Mouse (Mus musculus) left cerebral cortex, adult 8-10 months (tissue): ENCODE results near the gene Slc1a2. TPM values are rescaled to one million over a fixed set of nuclear protein-coding genes. Genes with fewer than 3 reads are reported as not detected.
A peak's percentile ranks its signal among the peaks of the same experiment; 100 is the strongest.

Experiments used
- DNase-seq, 2 experiments: peaks; one replicate each; pipeline ENCODE4 v3.0.0; 2022; ENCODE audit warnings: low spot score in 2 of 2
- total RNA-seq, 4 experiments: library from RNA; stranded (reverse); gene quantifications; 2 replicates each; pipeline ENCODE4 v1.2.4; 2022

Gene Slc1a2
- total RNA-seq, 4 experiments from 2014 or later: 1,516 to 1,784 (median 1,611) TPM

DNA sequence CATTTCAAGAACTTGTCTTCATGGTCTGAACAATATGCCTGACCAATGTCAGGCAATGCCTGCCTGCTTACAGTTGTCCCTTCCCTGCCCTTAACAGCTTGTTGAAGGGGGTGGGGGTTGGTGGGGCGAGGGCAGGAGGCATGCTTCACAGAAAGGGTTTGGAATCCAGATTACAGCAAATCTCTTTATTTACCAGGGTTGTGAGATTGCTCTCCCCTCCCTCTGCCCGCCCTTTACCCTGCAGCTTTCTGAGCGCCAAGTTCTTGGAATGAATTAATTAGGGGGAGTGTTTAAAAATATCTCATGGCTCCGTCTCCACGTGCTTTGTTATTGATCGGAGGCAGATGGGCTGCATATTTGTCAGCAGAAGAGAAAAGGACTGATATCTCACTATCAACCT, 4.9 kb downstream of the Slc1a2 start:
- no peak for DNase-seq

DNA sequence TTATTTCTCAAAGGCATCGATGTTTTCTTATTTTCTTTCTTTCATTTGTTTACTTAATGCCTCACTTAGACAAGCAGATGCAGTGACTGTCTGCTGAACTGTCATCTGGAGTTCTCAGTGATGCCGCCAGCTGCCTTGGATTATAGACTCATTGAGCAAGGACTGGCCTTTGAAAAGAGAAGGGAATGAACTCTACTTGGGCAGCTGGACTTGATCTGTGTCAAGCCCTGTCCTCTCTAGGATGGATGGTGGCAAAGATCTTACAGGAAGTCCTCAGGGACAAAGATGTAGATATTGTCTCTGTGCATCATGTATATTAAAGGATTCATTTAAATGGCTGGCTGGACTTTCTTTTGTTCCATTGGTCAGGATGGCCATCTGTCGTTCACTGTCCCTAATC, 5.4 kb downstream of the Slc1a2 start:
- DNase-seq: no peak

DNA sequence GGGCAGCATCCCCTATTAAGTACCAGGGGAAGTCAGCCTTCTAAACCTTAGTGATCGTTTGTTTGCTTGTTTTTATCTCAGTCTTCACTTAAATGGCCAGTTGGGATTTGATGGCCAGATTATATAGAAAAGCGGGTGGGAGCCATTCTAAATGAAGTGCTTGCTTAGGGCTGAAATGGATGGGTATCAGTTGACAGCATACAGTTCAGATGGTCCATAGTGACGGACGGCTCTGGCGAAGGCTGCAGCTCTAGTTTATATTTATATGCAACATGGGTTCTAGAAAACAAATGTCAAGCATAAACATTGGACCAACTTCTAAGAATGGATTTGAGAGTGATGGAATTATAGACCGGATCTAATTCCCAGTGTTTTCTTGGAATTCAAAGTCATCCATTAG, 9.5 kb downstream of the Slc1a2 start:
- no peak for DNase-seq

DNA sequence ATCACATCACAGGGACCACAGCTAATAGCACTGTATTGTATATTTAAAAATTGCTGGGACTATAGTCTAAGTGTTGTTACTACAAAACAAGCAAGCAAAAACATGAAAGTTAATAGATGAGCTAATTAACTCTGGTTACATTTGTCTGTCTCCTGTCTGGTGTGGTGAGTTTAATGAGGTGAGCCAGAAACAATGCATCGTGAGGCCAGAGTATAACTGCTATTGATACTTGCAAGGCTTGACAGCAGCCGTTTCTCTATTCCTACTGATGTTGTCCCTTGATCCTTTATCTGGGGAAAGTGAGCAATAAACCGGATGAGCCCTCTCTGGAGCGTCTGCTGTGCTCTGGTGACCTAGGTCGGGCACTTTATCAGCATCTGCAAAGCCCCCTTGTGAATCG, 11.1 kb downstream of the Slc1a2 start:
- no peak for DNase-seq

DNA sequence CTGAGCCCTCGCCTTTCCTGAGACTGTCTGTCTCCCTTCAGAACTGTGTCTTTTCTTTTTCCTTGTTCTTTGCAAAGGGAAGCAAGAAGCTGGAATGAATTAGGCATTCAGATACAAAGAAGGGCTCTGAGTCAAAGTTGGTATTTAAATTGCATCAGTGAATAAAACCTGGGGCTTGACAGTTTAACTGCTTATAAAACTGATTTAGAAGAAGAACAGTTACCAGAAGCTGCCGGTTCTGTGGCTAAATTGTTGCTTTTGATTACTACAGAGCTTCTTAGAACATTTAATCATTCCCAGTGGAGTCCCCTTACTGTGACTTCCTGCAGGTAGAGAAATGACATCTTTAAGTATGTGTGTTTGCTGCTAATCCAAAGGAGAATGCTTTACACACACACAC, 16.1 kb downstream of the Slc1a2 start:
- DNase-seq: no peak

DNA sequence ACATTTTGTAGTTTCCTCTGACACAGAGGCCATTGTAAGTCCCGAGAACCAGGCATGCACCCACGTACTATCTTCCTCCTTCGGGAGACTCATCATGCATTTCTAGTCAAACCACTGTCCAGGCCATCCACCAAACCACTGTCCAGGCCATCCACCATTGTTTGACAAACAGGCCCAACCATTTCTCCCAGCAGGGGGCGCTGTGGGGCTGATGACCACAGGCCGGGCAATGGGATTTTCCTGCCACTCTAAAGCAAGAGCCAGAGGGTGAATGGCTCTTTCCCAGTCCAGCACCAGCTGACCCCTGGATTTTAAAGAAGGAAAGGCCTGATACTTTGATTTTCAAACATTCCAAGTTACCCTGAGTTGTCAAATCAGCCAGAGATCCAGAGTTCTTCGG, 16.8 kb downstream of the Slc1a2 start:
- peak in 1 of 2 experiments; percentile 74 for DNase-seq

DNA sequence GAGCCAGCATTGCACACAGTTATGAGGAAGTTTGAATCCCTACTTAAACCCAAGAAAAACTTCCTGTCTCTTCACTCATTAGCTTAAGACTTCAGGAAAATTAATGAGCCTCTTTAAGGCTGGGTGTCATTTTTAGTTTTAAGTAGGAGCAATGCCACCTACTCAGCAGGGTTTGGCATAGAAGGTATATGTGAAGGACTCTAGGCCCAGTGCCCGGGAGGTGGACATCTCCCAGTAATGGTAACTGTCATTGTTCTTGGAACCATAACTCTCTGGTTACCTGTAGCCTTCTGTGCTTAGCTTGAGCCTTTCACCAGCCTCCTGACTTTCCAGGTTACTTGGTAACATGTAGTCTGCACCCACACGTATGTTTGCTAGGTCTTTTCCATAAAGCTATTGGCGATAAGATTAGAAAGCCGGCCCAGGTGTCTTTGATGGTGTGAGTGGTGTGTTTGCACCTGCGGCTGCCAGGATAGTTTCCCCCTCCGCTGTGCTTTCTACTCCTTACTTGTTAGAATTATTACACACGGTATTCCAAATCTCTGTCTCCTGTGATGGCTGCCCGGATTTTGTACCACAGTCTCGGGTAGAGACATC, 18.4 kb downstream of the Slc1a2 start:
- no peak for DNase-seq

DNA sequence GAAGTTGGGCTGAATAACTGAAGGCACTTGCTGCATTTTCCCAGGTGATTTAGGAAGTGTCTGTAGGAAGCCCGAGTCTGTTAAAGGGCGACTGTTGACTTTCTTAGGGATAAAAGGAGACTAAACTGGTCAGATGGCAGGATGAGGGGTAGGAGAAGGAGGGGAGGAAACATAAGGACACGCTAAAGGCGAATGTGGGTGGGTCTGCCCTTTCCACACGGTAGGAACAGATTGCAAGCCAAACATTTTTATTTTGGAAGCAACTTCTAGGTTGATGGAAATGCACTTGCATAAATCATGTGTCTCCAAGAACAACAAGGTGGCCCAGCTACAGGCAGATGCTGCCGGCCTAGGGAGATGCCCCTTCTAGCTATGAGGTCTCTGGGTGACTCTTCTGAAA, 18.9 kb downstream of the Slc1a2 start:
- DNase-seq: peak in 1 of 2 experiments; percentile 51

DNA sequence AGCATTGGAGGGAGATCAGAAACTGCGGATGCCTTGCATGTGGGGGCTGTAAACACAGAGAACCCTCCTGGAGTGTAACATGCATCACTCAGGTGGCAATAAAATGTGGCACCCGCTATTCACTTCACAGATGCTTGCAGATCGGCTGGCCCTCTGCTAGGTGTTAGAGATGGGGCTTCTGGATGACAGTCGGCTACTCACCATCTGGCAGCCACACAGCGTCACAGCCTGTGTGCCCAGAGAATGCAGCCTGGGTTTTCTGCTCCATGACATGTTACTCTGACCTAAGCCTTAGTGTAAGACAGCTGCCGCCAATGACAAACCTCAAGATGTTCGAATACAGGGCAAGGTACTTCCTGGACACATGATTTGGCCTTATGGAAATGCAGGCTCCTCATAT, 22.9 kb downstream of the Slc1a2 start:
- DNase-seq: no peak

DNA sequence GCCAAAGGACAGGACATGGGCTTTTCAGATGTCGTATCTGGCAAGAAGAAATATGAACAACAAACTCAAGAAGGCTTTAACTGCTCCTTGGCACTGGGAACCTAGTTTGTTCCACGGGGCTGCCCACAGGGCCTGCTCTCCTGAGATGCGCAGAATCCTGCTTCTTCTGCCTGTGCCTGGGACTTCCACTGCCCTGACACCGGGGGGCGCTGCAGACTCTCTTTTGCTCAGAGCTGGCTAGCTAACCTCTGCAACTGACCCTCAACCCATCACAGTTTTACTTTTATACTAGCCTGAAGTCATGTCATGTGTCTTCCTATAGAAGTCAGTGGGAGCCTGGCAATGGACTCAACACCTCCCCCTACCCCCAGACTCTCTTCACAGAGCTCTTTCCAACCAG, 23.7 kb downstream of the Slc1a2 start:
- no peak for DNase-seq

DNA sequence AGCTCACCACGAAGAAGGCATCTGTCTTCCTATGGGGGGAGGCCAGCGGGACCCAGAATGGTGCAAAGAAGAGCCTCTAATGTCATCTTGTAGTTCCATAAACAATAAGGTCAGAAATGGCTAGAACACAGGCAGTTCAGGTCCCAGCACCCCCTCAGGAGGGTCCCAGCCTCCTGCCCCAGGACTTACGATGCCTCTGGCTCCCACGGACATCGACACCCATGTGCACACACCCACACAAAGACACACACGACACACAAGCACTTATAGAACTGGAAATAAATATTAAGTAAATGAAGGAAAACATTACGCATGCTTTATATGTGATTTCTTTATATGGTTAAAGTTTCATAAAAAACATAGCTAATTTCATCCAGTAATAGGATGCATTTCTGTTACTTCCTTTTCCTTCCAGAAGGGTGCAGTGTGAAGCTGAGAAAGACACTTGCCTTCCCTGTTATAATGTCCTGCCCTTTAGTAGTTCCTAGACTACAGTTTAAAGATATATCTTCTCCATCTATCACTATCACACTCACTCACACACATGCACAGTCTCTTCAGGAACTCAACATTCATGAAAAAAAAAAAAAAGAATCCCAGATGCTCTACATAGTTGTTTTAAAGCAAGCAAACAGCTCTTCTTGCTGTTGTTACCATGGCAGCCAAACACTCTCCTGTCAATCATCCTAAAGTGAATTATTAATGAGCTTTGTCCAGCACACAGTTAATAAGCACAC, 27.1 kb downstream of the Slc1a2 start:
- DNase-seq: no peak

DNA sequence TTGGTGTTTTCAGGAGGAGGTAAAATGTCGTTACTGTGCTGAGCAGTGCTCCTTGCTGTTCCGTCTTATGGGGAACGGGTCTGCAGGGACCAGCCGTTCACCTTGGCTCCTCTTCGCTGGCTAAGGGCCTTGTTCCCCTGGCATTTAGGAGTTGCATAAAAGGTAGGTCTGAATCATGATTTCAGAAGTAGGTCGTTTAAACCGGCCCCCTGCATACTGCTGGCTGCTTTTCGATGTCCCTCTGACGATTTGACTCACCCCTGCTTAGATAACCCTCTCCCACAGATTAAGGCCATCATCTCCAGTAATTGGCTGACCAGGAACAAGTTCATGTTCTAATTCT, 27.6 kb downstream of the Slc1a2 start:
- DNase-seq: no peak

DNA sequence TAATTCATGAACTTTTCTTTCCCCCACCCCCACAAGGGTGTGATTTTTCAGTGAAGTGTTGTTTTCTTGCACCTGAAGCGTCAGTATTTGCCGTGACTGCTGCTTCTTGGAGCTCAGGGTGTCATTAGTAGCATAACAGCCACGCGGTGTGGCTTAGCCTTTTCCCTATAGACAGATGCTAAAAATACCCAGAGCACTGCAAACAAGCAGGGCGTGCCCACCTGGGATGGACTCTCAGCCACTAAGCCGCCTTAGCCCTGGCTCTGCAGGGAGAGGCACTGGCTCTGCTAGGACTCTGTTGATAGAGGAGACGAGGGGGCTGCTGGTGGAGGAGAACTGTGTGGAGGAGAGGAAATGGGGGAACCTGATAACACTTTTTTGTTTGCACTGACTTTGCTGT, 35.1 kb downstream of the Slc1a2 start:
- DNase-seq: no peak

DNA sequence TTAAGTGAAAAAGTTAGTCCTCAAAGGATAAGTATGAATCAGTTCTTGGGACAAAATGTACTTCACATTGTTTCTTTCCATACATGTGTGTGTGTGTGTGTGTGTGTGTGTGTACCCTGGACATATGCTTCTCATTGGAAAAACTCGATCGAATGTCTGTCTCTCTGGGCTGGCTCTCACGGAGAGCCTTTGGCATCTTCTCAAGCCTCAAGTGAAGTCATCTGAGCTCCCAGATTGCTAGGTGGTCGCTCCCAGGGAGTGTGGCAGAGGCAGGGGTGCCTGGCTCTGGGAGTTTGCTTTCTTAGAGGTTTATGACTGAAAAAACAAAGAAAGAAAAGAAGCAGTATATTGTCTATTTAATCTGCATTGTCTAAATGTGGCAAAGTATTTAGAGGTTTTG, 36.3 kb downstream of the Slc1a2 start:
- no peak for DNase-seq

DNA sequence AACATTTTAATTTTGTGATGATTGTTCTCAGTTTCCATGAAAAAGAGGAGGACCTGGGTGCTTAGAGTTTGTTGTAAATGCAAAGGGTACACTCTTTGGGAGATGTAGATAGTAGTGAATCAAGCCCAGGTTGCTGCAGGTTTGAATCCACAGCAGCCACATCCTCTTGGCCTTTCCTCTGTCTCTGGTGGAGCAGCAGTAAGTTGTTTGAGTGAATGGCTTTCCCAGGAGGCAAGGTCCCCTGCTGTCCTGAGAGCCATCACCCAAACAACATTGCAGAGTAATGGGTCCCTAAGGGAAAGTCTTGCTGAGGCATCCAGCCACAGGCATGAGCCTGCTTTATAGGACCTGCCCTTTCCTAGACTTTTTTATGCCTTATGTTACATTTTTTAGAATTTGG, 37.1 kb downstream of the Slc1a2 start:
- DNase-seq: no peak

DNA sequence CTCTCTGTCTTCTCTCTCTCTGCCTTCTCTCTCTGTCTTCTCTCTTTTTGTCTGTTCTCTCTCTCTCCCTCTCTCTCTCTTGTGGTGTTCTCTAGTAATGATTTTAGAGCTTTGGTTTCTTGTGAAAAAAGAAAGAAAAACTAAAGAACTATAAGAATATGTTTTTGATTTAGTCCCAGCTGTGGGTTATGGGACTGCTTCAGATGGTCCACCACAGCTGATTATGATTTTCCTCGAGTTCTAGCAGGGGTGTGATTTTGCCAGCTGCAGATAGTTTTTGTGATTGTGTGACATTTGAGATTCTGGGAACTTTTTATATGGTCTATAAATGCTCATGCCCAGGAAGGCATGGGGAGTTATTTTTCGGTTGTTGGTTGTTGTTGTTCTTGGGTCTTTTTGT, 39.3 kb downstream of the Slc1a2 start:
- DNase-seq: no peak

DNA sequence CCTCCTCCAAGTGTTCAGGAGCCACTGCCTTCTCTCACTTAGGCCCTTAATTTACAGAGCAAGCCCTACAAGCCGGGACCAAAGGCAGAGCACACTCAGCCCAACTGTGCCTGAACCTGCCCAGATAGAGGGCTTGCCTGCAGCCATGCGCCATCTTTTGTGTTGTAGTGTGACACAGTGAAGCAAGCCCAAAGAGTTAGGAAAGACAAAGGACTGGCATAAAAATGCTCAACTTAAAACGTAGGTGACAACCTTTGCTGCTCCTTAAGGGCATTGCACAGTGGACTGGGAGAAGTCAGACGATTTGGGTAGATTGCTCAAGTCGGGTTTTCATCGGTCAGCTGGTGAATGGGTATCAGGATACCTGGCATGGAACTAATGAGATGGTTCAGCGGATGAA, 41.5 kb downstream of the Slc1a2 start:
- DNase-seq: no peak

DNA sequence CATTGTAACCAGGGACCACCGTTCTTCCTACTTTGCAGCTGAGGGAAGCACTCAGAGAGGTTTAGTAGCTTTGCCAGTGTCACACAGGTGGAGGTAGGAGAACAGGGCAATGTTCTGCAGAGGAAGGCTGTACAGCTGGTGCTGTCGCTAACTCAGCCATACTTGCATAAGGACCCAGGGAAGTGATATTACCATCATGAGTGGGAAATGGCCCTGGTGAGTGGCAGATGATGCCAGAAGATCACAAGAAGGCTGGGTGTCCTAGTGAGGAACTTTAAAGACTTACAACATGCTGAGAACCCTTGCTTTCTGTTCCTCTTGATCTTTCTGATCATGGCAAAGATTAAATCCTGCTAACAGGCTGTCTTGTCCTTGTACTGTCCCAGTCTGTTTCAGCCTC, 42.2 kb downstream of the Slc1a2 start:
- no peak for DNase-seq

DNA sequence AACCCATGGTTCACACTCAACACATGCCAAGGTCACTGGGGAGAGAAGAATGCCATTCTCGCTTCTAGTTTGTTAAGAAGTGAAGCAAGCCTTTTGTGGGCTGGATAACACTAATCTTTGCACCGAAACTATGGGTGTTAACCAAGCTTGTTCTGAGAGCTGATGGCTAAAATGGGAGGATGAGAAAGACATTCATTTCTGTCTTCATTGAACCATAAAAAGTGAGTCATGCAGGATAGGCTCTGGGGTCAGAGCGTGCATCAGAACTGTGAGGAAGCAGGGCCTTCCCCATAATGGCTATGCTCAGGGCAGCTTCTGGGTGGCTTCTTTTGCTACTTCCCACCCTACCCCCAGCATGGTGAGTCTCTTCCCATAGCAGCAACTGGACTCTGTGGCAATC, 42.9 kb downstream of the Slc1a2 start:
- no peak for DNase-seq

DNA sequence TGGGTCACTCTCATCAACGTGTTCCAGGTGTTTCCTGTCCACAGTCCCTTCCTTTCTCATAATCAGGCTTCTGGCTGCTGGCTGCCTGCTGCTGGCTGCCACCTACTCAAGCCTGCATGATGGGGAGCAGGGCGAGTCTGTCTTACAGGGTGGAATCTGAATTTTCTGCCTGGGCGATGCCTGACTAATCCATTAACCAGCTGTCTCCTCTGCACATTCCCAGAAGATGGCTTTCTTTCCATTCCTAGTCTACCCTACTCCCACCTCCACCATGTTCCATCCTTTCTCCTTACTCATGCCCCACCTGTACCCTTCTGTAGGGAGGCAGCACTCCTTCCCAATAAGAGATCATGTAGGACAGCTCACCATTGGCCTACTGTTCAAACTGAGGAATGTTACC, 45.1 kb downstream of the Slc1a2 start:
- peak in 1 of 2 experiments; percentile 82 for DNase-seq

DNA sequence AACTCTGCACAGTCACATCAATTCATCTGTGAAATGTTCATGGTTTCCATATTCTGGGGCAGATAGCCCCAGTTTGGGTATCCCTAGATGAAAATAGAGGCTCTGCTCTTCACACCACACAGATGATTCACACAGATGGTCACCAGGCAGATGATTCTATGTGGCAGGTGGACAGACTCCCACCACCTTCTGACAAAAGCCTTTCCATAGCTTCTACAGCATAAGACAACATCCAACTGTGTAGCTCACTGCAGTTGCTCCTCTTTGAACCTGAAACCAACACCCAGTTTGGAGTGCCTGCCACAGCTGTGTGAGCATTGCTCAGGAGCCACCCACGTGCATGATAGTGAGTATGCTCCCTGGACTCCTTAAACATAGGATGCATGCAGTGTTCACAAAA, 46.3 kb downstream of the Slc1a2 start:
- peak in 1 of 2 experiments; percentile 80 for DNase-seq

DNA sequence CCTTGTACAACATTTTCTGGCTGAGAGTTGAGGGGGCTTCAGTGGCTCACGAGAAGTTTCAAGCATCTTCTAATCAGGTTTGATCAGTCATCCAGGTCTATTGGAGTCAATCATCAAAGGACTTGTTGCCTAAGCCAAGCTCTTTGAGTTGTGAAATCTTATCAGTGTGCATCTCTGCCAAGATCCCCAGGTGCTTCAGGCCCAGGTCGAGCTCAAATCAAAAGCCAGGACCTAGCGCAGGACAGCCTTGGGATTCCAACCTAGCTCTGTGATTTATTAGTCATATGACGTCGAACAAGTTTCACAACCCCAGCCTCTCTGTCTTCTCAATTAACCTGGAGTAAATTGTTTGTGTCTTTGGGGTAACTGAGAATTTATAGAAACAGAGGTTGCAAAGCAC, 53.1 kb downstream of the Slc1a2 start:
- no peak for DNase-seq

DNA sequence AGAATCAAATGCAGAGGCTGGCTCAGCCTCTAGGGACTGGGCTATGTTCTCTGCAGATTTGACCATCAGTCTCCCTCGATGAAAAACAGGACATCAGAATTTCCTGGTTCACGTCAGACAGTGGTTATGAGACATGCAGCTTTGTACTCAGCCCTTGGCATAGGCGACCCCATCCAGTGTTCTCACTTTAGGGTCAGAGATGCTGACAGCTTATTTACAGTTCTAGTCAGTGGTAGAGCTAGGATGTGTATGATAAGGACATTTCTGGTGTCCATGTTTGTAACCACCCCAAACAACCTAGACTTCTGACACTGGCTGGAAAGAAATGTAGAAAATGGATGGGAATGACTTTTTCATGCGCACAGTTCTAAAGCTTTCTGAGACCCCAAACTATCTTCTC, 53.6 kb downstream of the Slc1a2 start:
- no peak for DNase-seq
